Mouse (Mus musculus): Measurements from ENCODE around the gene Olfr1048. TPM values are rescaled to one million over a fixed set of nuclear protein-coding genes. Genes with fewer than 3 reads are reported as not detected.

The Olfr1048 gene
- polyA plus RNA-seq (2012; fragmentation: generic; extraction: Trizol) = not detected

DNA sequence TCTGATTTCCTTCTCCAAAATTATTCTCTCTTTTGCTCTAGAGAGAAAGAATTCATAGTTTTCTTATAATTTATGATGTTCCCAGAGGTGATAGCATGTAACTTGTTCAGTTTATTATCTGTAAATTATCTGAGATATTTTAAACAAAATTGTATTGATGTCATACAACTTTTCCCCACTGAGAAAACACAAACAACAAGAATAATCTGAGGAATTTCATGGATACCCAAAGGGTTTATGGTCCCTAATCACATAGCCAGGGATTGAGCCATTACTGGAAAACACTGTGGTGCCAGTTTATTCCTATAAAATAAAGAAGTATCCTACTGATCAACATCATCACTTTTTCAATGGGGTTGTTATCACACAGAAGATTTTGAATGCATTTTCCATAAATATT lies at the start of gene Olfr1048:
Olfr1048 (minus strand) TSS at position 101 of the 400 bp plus-strand sequence.

DNA sequence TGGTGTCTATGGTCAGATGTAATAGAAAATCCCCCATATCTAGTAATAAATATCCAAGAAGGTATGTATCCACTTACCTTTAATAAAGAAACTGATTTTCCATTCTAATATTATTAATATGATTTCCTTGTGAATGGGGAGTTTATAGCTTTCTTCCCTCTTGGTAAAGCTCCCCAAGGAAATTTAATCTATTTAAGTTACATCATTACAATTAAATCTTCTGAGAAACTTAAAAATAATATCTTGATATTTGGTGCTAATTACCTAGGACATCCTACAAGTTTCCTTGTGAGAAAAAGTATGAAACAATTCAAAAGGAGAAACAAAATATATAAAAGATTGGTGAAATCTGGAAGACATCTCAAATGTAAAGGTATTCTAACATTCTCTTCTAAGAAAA lies 38.9 kb upstream of the Olfr1048 start, which contains the start of gene Olfr1051:
Olfr1051 (minus strand) TSS at position 101 of the 400 bp plus-strand sequence.

DNA sequence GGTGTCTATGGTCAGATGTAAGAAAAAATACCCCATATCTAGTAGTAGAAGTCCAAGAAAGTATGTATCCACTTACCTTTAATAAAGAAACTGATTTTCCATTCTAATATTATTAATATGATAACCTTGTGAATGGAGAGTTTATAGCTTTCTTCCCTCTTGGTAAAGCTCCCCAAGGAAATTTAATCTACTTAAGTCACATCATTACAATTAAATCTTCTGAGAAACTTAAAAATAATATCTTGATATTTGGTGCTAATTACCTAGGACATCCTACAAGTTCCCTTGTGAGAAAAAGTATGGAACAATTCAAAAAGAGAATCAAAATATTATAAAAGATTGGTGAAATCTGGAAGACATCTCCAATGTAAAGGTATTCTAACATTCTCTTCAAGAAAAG lies 18.1 kb upstream of the Olfr1048 start, which contains the start of gene Olfr1049:
Olfr1049 (minus strand) TSS at position 101 of the 400 bp plus-strand sequence.

DNA sequence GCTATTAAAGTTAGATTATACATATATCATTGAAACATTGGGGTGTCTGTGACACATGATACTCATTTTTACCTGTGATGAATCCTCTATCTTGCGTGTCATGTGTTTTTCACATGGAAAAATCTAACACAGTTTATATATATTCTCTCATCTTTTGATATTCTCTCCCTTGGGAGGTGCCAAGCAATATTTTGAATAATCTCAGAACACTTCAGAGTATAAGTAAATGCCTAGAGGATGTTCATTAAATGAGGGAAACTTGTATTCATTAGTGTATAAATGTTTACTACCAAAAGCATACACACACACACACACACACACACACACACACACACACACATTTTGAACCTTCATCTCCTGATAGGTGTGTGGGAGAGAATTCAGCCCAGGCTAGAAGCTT lies 8.8 kb downstream of the Olfr1048 start, which contains the start of gene Olfr1047:
Olfr1047 (minus strand) TSS at position 101 of the 400 bp plus-strand sequence.

DNA sequence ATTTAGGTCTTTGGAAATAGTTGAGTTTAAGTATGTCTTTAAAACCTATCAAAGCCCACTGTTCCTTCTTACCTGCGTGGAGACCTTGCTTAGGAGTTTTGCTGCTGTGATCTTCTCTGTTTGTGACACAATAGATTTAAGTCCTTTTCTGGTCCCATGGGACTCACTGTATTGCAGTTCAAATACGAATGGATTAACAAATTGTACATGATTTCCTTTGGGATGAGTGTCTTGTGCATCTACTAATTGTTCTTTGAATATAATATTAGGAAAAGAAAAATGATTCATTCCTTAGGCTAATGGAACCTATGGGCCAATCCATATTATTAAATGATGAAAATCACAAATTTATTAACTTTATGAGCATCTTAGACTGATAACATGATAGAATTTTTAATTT lies 20.9 kb downstream of the Olfr1048 start, which contains the start of gene Olfr1046:
Olfr1046 (minus strand) TSS at position 101 of the 400 bp plus-strand sequence.

DNA sequence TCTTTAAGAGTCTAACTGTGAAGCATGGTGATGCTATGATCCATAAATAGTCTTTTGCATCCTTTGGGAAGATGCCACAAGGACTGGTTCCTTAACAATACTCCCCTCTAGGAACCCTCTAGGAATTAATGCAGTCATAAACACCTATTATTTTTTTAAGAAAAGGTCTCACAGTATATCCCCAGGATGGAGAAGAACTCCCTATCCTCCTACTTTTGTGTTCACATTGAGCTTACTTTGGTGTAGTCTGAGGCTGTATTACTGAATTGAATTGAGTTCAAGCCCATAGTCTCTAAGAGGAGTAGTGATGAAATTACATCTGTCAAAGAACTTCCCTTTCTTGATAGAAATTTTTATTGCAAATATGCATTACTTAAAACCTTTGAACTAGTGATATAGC lies 37.2 kb downstream of the Olfr1048 start, which contains the start of gene Olfr1045:
Olfr1045 (minus strand) TSS at position 101 of the 400 bp plus-strand sequence.

DNA sequence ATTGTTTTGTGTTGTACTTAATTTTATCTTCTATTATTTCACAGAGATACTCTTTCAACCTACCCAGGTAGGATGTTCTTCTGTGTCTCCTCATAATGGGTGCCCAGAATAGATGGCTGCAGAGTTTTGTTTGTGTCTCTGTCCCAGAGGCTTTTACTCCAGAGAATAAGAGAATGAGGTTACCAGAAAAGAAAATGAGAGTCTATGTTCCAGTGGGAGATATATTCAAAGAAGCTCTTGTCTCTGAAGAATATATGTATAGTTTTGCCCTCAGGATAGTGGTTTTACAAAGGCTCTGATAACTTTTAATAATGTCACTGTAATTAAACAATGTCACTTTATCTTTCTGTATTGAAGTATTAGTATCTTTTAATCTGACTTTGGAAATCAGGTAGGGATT lies 54.5 kb downstream of the Olfr1048 start, which contains the start of gene Olfr52:
Olfr52 (minus strand) TSS at position 101 of the 400 bp plus-strand sequence.

Other genes starting within 250 kb of the Olfr1048 start
- not detected for gene Olfr1031, start 250.0 kb downstream of the Olfr1048 start, polyA plus RNA-seq (2012; fragmentation: generic; extraction: Trizol)
- gene Olfr1032, start 234.7 kb downstream of the Olfr1048 start, polyA plus RNA-seq (2012; fragmentation: generic; extraction: Trizol) = not detected
- gene Olfr1033, start 219.7 kb downstream of the Olfr1048 start, polyA plus RNA-seq (2012; fragmentation: generic; extraction: Trizol) = not detected
- not detected for gene Olfr1034, start 194.4 kb downstream of the Olfr1048 start, polyA plus RNA-seq (2012; fragmentation: generic; extraction: Trizol)
- not detected for gene Olfr1036, start 166.3 kb downstream of the Olfr1048 start, polyA plus RNA-seq (2012; fragmentation: generic; extraction: Trizol)
- not detected for gene Olfr1037, start 152.9 kb downstream of the Olfr1048 start, polyA plus RNA-seq (2012; fragmentation: generic; extraction: Trizol)
- not detected for gene Olfr1039, start 104.4 kb downstream of the Olfr1048 start, polyA plus RNA-seq (2012; fragmentation: generic; extraction: Trizol)
- not detected for gene Olfr1040, start 93.6 kb downstream of the Olfr1048 start, polyA plus RNA-seq (2012; fragmentation: generic; extraction: Trizol)
- not detected for gene Olfr1042, start 78.5 kb downstream of the Olfr1048 start, polyA plus RNA-seq (2012; fragmentation: generic; extraction: Trizol)
- not detected for gene Olfr1043, start 72.8 kb downstream of the Olfr1048 start, polyA plus RNA-seq (2012; fragmentation: generic; extraction: Trizol)
- gene Olfr1044, start 62.5 kb downstream of the Olfr1048 start, polyA plus RNA-seq (2012; fragmentation: generic; extraction: Trizol) = not detected
- gene Olfr52, start 54.6 kb downstream of the Olfr1048 start, polyA plus RNA-seq (2012; fragmentation: generic; extraction: Trizol) = not detected
- gene Olfr1045, start 37.3 kb downstream of the Olfr1048 start, polyA plus RNA-seq (2012; fragmentation: generic; extraction: Trizol) = not detected
- gene Olfr1046, start 21.0 kb downstream of the Olfr1048 start, polyA plus RNA-seq (2012; fragmentation: generic; extraction: Trizol) = not detected
- gene Olfr1047, start 8.9 kb downstream of the Olfr1048 start, polyA plus RNA-seq (2012; fragmentation: generic; extraction: Trizol) = not detected
- gene Olfr1049, start 18.0 kb upstream of the Olfr1048 start, polyA plus RNA-seq (2012; fragmentation: generic; extraction: Trizol) = not detected
- gene Olfr1051, start 38.8 kb upstream of the Olfr1048 start, polyA plus RNA-seq (2012; fragmentation: generic; extraction: Trizol) = not detected
- gene Olfr1052, start 52.2 kb upstream of the Olfr1048 start, polyA plus RNA-seq (2012; fragmentation: generic; extraction: Trizol) = not detected
- not detected for gene Olfr1053, start 75.0 kb upstream of the Olfr1048 start, polyA plus RNA-seq (2012; fragmentation: generic; extraction: Trizol)
- not detected for gene Olfr1054, start 95.1 kb upstream of the Olfr1048 start, polyA plus RNA-seq (2012; fragmentation: generic; extraction: Trizol)
- not detected for gene Olfr1055, start 110.0 kb upstream of the Olfr1048 start, polyA plus RNA-seq (2012; fragmentation: generic; extraction: Trizol)
- gene Olfr1056, start 122.2 kb upstream of the Olfr1048 start, polyA plus RNA-seq (2012; fragmentation: generic; extraction: Trizol) = not detected
- not detected for gene Olfr1057, start 138.1 kb upstream of the Olfr1048 start, polyA plus RNA-seq (2012; fragmentation: generic; extraction: Trizol)
- not detected for gene Olfr1058, start 148.3 kb upstream of the Olfr1048 start, polyA plus RNA-seq (2012; fragmentation: generic; extraction: Trizol)
- gene Olfr1061, start 173.8 kb upstream of the Olfr1048 start, polyA plus RNA-seq (2012; fragmentation: generic; extraction: Trizol) = not detected
- gene Olfr1062, start 186.5 kb upstream of the Olfr1048 start, polyA plus RNA-seq (2012; fragmentation: generic; extraction: Trizol) = not detected
- gene Olfr1065, start 210.3 kb upstream of the Olfr1048 start, polyA plus RNA-seq (2012; fragmentation: generic; extraction: Trizol) = not detected
- not detected for gene Olfr1066, start 216.0 kb upstream of the Olfr1048 start, polyA plus RNA-seq (2012; fragmentation: generic; extraction: Trizol)
- not detected for gene Olfr228, start 247.1 kb upstream of the Olfr1048 start, polyA plus RNA-seq (2012; fragmentation: generic; extraction: Trizol)

Measured in C3H10T1/2 (cell line).